Mouse (Mus musculus) gastrocnemius, postnatal 25 days (tissue): ENCODE results near the gene Ist1. TPM values are rescaled to one million over a fixed set of nuclear protein-coding genes. Genes with fewer than 3 reads are reported as not detected.

ENCODE experiments used
- DNase-seq: peaks from one replicate; pipeline ENCODE4 v3.0.0; 2022
- total RNA-seq, 2 experiments: library from RNA; stranded (reverse); gene quantifications; 1 replicate in 1 of 2; 2 replicates in 1 of 2; pipeline ENCODE4 v1.2.3; 2021

The Ist1 gene
- total RNA-seq, 2 experiments from 2014 or later, result 26.5 to 26.7 TPM

DNA sequence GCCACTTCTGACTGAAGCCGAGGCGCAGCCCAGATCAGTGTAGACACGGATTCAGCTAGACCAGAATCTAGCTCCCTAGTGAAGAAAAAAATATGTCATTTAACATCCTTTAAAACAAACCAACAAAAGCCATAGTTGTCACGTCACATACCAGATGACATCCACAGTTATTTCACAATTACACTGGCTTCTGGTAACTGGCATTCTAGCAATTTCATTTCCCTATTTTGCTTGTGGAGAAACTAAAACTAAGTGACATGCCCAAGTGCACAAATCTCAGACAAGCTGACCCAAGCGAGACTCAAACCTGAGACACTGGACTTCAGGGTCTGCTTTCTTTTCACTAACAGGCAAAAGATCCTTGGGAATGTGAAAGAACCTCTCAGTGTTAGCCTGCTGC is 10.9 kb downstream of the Ist1 start:
- no peak for DNase-seq

DNA sequence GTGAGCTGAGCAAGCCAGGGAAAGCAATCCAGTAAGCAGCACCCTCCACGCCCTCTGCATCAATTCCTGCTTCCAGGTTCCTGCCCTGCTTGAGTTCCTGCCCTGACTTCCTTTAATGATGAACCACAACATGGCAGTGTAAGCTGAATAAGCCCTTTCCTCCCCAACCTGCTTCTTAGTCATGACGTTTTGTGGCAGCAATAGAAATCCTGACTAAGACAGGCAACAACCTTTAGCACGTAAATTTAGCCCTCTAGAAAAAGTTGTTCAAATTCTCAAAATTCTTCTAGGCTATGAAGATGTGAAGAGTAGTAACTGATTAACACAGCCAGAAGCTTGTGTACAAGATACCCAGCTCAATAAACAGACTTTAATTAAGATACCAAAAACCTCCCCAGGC is 11.5 kb downstream of the Ist1 start:
- DNase-seq, result no peak

DNA sequence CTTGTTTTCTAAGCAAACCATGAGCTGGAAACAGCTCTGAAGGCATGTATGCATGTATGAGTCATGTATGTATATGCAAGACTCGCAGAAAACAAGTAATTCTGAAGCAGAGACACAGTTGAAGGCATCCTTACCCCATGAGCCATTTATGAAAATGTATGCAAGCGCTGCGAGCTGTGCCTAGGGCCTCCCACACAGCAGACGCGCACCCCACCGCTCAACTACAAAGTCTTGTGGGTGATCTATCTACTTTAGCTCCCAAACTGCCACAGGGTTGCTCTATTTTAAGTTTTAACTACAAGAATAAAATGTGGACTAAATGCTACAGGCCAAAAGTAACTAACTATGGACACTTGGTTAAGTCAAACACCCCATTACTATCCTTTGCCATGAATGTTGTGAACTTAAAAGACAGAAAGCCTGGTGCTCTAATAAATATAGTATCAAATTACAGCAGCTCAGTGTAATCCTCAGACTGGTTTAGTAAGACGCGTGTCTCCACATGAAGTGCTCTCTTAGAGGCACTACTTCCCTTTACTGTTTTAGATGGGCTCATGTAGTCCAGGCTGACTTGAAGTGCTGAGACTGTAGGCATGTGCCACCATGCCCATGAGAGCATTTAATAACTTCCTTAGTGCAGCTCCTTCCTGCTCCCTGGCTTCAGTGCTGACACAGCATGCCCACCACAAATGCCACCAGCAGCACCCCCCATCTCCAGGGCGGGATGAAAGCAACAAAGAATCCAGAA is 17.0 kb downstream of the Ist1 start:
- DNase-seq, result no peak

DNA sequence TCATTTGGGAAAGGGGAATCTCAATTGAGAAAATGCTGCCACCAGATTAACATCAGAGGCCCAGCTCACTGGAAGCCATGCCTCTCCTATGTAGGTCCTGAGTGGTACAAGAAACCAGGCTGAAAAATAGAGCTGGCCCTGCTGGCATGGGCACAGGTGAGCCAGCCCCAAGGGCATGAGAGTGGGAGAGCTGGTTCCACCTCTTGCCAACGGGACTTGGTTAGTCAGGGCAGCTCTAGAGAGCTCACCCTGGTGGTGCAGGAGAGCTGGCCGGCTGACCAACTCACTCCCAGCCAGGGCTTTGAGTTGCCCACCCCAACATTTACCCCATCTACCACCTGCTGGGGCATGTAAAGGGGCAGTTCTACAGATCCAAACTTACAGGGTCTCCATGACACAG is 19.5 kb downstream of the Ist1 start:
- DNase-seq, result no peak

DNA sequence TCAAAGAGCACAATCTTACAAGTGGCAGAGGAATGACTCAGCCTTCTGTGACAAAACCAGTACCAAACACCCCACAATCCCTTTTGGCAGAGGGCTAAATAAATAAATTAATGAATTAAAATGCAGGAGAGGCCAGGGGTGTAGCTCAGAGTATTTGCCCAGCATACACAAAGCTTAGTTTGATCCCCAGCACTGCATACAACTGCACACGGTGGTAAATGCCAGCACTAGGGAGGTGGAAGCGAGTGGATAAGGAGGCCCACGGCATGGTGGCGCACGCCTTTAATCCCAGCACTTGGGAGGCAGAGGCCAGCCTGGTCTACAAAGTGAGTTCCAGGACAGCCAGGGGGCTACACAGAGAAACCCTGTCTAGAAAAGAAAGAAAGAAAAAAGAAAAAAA is 20.4 kb downstream of the Ist1 start:
- DNase-seq, result no peak

DNA sequence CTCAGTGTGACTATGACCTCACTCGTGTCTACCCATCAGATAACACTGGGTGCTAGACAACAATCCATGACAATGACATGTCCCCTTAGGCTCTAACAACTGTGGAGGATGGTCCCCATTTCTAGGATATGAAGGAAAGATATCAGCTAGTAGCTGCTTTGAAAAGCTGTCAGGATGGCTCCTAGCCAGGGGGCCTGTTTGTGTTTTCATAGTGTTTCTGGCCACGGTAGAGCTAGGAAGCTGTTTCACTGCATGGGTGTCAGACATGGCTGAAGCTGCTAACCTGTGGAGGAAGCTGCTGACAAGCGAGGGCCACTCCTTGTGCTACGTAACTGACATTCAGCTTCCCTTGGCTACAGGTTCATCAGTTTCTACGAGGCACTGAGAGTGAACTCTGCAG is 26.4 kb downstream of the Ist1 start:
- DNase-seq, result no peak

DNA sequence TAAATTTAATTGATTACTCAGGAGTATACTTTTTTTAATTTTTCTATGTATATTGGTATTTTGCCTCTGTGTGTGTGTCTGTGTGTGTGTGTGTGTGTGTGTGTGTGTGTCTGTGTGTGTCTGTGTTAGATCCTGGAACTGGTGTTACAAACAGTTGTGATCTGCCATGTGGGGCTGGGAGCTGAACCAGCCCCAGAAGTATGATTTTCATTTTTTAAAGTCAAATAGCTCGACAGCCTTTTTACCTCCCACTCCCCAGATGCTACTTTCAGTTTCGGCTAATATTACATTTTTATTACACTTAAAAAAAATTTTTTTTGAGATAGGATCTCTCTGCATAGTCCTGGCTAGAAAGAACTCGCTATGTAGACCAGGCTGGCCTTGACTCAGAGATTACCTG is 30.7 kb downstream of the Ist1 start:
- no peak for DNase-seq

DNA sequence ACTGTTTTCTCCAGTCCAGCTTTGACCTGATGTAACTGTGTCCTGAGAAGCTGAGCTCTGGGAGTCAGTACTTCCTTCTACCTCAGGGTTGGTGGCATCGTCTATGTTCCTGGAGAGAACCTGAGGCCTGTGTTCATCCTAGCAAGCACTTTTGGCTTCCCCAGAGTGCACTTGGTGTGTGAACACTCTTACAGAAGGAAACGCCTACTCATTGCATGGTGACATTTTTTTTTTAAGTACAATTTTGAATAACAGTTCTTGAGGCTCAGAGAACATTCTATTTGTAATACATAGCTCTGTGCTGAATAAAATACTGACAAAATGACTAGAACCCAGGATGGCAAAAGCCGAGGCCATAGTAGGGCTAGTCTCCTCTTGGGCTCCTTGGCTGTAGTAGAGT is 36.2 kb downstream of the Ist1 start:
- no peak for DNase-seq

DNA sequence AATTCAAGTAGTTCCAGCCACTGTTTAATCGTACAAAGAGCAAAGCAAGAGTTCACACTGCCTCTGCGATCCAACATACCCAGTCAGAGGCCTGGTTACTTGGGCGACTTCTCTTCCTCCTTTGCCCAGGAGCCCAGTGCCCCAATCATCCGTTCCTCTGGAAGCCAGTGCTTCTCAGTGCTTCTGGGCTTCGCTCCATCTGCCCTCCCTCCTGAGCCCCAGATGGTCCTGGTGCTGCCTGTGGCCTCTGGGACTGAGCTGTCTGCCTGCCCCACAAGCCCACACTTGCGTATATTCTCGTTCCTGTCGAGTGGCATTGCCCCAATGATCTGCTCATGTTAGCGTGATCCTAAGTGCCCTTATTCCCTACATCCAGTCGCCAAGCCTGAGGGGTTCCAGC is 42.3 kb downstream of the Ist1 start:
- DNase-seq, result no peak

DNA sequence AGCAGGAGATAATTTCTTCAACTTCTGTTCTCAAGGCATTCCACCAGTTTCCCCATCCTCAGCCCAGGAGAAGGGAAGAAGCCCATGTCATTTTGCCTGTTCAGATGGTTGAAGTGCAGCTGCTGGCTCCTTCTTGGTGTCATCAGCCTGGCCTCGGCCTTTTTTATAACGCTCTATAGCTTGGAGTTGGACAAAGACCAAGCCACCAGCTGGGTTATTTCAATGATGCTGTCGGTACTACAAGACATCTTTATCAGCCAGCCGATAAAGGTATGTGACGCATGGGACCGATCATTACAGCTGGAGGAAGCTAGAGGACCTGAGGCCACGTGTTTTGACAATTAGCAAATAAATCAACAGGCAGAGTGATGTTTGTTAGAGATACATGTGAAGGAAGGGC is 44.6 kb downstream of the Ist1 start:
- no peak for DNase-seq

DNA sequence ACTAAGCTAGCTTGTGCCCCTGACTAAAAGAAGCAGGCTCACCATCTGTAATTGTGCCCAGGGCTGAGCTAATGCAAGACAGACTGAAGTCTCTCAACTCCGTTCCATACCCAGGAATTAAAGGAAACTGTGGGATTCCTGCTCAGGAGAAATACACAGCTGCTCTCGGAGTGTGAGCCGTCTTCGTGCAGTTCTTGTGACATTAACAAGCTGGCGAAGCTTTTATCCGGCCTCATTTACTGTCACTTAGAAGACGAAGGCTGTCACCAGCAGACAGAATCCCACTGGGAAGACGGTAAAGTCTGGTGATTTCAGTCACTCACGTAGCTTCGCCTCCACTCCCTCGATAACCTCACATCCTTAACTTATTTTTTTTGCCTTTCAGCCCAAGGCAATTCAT is 45.7 kb downstream of the Ist1 start:
- DNase-seq, result no peak

DNA sequence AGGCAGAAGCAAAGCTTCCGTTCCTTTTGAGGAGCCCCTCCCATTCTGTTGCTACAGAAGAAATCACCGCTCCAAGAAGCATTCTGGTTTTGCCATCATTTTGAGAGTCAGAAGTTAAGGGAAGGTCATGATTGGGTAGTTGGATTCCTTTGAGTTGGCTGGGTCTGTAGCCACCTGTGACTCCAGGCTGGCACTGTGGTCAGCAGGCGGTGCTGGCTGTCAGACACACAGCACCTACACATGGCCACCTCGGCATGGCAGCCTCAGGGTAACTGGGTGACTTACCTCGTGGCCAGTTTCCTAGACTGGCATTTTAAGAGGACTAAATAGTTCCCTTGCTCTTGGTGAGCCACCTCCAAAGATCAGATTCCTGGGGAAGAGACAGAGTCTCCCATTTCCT is 51.8 kb downstream of the Ist1 start:
- no peak for DNase-seq

DNA sequence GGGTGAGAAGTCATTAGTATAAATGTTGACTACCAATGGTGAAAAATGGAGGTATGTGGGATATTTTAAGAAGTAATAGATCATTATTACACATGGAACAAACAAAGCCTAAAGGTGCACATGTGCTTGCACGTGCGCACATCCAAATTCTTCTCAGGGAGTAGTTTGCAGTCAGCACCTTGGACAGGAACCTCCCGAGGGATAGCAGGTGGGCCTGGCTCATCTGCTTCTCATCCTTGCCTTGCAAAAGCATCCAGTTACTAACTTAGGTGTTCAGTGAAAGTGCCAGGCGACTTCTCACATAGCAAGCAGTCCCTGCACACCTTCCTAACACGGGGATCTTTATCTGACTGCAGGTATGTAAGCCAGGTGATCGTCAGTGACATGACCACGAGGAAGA is 52.6 kb downstream of the Ist1 start:
- no peak for DNase-seq

DNA sequence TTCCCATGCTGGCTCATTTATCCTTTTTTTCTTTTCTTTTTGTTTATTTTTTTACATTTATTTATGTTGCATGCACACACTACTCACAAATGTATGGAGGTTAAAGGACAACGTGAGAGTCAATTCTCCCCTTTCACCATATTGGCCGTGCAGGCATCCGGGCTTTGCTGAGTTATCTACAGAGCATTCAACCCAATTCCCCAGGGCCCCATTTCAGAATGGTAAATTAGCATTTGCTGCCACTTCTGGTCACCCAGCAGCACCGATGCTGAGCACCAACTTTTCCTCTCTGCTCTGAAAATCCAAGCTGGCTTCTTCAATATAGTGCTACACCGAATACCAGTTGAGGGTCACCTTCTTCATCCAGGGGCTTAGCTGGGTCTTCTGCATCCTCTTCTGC is 54.2 kb downstream of the Ist1 start:
- no peak for DNase-seq

DNA sequence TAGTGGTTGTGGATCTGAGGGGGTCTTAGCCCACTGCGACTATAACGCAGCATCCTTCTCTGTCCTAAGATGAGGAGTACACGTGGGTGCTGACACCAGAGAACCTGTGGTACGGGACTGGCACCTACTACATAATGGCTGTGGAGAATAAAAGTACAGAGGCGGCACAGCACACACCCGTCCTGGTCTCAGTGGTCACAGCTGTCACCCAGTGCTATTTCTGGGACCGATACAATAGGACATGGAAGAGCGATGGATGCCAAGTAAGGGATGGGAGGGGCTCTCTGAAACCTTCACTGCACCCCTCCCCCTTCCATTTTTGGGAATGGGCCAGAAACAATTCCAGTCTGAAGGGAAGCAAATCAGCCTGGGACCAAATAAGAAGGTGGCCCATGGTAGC is 57.9 kb downstream of the Ist1 start:
- no peak for DNase-seq

DNA sequence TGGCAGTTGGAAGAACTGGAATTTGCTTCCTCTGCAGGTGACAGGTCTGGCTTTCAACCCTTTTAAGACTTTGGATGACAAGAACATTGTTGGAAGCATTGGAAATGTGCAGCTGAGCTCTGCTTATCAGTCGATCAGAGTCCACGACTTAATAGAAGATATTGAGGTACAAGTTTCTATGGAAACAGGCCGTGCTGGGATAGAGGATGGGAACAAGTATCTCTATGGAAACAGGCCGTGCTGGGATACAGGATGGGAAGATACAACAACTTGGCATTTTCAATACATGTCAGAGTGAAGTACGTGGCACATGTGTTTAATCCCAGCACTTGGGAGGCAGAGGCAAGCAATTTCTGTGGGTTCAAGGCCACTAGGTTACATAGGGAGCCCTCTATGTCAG is 60.6 kb downstream of the Ist1 start:
- no peak for DNase-seq

DNA sequence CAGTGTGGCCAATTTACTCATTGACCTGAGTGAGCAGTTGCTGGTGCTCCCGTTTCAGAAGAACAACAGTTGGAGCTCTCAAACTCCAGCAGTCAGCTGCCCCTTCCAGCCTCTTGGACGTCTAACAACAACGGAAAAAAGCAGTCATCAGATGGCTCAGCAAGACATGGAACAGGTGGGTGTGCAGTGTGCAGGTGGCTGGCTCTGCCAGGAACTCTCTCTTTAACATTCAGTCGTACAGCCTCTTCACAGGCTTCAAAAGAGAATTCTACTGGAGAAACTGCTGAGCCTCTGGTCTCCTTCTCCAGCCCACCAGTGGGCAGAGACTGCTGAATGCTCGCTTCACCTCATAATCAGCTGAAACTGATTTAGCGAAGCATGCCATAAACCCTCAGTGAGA is 64.4 kb downstream of the Ist1 start:
- no peak for DNase-seq

Other genes starting within 250 kb of the Ist1 start
- gene Pmfbp1, start 199.2 kb downstream of the Ist1 start, total RNA-seq, result not detected
- gene Dhx38, start 127.4 kb downstream of the Ist1 start, total RNA-seq, result 10 to 100 TPM in 1 of 2 experiments, 1 to 10 TPM in 1; 9.2 to 10.6 TPM
- 1 to 10 TPM; 5.8 to 8.3 TPM for gene Txnl4b, start 127.4 kb downstream of the Ist1 start, total RNA-seq
- 100 to 1,000 TPM in 1 of 2 experiments, 1 to 10 TPM in 1; 1.9 to 114 TPM for gene Hp, start 114.1 kb downstream of the Ist1 start, total RNA-seq
- 10 to 100 TPM; 11.0 to 12.9 TPM for gene Dhodh, start 84.6 kb downstream of the Ist1 start, total RNA-seq
- not detected for gene Pkd1l3, start 78.7 kb downstream of the Ist1 start, total RNA-seq
- gene Zfp821, start 12.3 kb upstream of the Ist1 start, total RNA-seq, result 1 to 10 TPM; 4.6 to 5.2 TPM
- gene Atxn1l, start 44.5 kb upstream of the Ist1 start, total RNA-seq, result 10 to 100 TPM; 15.7 to 16.9 TPM
- gene Ap1g1, start 85.3 kb upstream of the Ist1 start, total RNA-seq, result 10 to 100 TPM; 30.5 to 31.9 TPM
- 1 to 10 TPM; 2.2 to 2.8 TPM for gene Phlpp2, start 175.3 kb upstream of the Ist1 start, total RNA-seq